Mouse (Mus musculus): Measurements from ENCODE around the gene Tspan14.

Tspan14 gene

DNA sequence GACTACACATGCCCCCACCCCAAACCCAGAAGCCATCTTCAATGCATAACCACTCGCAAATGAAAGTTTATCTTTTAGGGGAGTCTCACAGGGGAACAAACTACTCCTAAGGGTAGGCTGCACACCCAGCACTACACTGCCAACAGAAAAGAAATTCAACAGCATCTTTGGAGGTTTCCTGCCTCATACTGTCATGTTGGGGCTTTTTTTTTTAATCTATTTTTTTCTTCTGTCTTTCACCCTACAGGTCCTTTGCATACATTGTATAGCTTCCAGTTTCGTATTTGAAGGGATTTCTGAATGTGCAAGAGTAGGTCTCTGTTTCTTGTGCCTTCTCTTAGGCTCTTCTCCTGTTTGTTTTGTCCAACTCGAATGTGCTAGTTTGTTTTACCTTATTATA lies 14.3 kb downstream of the Tspan14 start:
- no peak for DNase-seq (ENCODE audit: low read depth)

GRCm38 (mm10) chr14:40949730-40950614 lies 16.6 kb downstream of the Tspan14 start:
- DNase-seq (ENCODE audit: low read depth), result no peak

- DNase-seq (ENCODE audit: low read depth), result no peak
Observed at GRCm38 (mm10) chr14:40949047-40949446, 17.6 kb downstream of the Tspan14 start.

GRCm38 (mm10) chr14:40948522-40948921 lies 18.1 kb downstream of the Tspan14 start:
- no peak for DNase-seq (ENCODE audit: low read depth)

GRCm38 (mm10) chr14:40947431-40948394 lies 18.9 kb downstream of the Tspan14 start:
- DNase-seq (ENCODE audit: low read depth), result no peak

- DNase-seq (ENCODE audit: low read depth), result no peak
Observed at GRCm38 (mm10) chr14:40943802-40944201, 22.8 kb downstream of the Tspan14 start.

GRCm38 (mm10) chr14:40942429-40942828 lies 24.2 kb downstream of the Tspan14 start:
- no peak for DNase-seq (ENCODE audit: low read depth)

GRCm38 (mm10) chr14:40938380-40938987 lies 28.1 kb downstream of the Tspan14 start:
- no peak for DNase-seq (ENCODE audit: low read depth)

- no peak for DNase-seq (ENCODE audit: low read depth)
Observed at GRCm38 (mm10) chr14:40937052-40937451, 29.6 kb downstream of the Tspan14 start.

DNA sequence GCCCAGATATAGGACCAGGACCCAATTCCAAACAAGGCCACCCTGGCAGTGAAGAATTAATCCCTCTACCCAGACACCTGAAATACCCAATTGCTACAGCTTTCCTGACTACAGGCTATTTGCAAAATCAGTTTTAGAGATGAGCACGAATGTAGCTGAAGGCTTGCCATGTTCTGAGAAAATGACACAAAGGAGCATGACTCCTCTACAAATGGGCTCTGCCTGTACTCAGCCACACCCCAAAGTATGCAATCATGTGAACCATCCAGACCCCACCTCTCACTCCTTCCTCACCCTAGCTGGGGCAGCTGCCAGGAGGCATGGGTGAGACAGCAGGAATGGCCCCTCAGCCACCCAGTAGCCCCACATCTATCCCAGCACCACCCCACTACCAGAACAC lies 31.1 kb downstream of the Tspan14 start:
- DNase-seq (ENCODE audit: low read depth), result no peak

DNA sequence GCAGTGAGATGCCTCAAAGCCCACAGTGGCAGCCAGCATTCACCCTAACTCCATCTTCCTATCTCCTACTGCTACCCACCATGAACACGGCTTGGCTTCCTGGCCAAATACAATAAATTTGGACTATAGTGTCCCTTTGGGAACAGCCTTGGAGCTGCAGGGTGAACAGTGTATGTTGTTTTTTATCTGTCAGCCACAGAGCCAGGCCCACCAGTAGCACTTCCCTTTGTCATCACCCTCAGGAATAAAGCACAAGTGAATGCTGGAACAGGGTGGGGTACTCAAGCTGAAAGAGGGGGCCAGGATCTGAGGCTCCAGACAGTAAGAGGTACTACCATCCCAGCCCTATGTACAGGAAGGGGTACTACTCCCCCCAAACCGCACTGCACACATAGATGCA lies 31.6 kb downstream of the Tspan14 start:
- no peak for DNase-seq (ENCODE audit: low read depth)

- no peak for DNase-seq (ENCODE audit: low read depth)
Observed at GRCm38 (mm10) chr14:40933328-40933727, 33.3 kb downstream of the Tspan14 start.

GRCm38 (mm10) chr14:40932225-40932624 lies 34.4 kb downstream of the Tspan14 start:
- DNase-seq (ENCODE audit: low read depth), result no peak

- DNase-seq (ENCODE audit: low read depth), result no peak
Observed at GRCm38 (mm10) chr14:40931115-40931829, 35.3 kb downstream of the Tspan14 start.

- no peak for DNase-seq (ENCODE audit: low read depth)
Observed at GRCm38 (mm10) chr14:40929943-40930342, 36.7 kb downstream of the Tspan14 start.

DNA sequence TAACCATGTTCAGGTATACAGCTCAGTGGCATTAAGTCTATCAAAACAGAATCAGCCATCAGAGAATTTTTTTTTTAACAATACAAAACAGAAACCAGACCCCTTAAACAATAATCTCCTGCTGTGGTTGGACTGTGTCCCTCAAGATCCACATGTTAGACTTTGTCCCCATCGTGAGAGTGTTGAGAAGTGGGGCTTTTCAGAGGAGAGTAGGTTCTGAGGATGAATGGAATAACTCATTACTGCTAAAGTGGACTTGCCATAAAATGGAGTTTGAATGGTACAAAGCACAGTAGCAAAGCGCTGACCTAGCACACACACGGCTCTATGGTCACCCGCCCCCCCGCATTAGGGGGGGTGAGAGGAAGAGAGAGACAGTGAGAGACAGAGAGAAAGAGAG lies 37.7 kb downstream of the Tspan14 start:
- DNase-seq (ENCODE audit: low read depth), result no peak

- DNase-seq (ENCODE audit: low read depth), result no peak
Observed at GRCm38 (mm10) chr14:40927041-40927440, 39.6 kb downstream of the Tspan14 start.

GRCm38 (mm10) chr14:40924378-40925113 lies 42.1 kb downstream of the Tspan14 start:
- DNase-seq (ENCODE audit: low read depth), result no peak

GRCm38 (mm10) chr14:40921241-40921640 lies 45.4 kb downstream of the Tspan14 start:
- no peak for DNase-seq (ENCODE audit: low read depth)

DNA sequence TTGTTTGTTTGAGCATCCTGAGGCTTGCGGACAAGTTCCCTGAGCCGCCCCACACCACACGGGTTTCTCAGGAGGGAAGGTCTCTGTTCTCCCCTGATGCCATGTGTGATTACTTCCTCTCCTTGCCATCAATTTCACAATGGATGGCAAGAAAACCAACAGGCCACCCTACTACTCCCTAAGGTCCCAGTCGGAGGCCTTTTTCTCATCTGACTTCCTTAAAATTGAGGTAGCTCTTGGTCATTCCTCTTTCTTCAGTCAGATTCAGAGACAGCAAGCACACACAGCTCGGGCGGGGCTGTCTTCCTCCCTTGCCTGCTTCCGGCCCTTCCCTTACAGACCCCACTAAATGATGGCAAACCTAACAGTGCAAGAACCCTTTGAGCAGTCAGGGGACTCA lies 47.1 kb downstream of the Tspan14 start:
- DNase-seq (ENCODE audit: low read depth), result no peak

DNA sequence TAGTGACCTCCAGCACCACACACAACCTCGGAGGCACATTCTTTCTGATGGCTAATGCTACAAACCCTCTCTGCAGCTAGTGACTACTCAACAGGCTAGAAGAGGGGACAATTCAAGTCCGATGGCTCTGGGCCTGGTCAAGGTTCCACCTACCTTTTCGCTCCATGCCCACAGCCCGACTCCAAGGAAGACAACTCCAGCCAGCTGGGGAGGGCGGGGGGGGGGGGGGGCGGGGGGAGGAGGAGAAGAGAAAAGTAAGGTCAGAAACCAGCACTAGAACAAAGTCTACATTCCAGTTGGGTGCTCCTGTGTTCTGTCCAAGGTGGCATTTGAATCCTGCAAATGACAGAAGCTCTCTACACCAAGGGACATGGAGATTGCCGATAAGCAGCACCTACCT lies 48.1 kb downstream of the Tspan14 start:
- DNase-seq (ENCODE audit: low read depth), result no peak

All from c-Kit-positive CD71-negative TER-119-negative erythroid progenitor cells, embryonic 14.5 days (primary cell).